Mouse (Mus musculus) neural tube, embryonic 14.5 days (tissue): Measurements from ENCODE around the gene Hebp2. TPM values are rescaled to one million over a fixed set of nuclear protein-coding genes. Genes with fewer than 3 reads are reported as not detected.
"Not testable (repeated sequence)": the region's sequence is repeated elsewhere in the genome, so short reads cannot be mapped to it uniquely, and the experiment has no call there.

ENCODE experiments used
- ATAC-seq: fragments of 200-750 bp; cut with Nextera tagmentation; 2 replicates; pipeline ENCODE4 v1.8.0; 2017; ENCODE audit warnings: low read depth, mild to moderate bottlenecking, moderate TSS enrichment, moderate library complexity
- H3K27ac ChIP-seq: fragments of 300-500 bp; sonication (generic); 2 replicates; pipeline ENCODE4 v1.5.1; 2014; ENCODE audit warnings: low read depth, mild to moderate bottlenecking, control low read depth, low read length, moderate library complexity, mixed read lengths
- H3K27me3 ChIP-seq: fragments of 300-500 bp; sonication (generic); 2 replicates; pipeline ENCODE4 v1.6.1; 2014; ENCODE audit warnings: low read length; ENCODE audit not compliant: control insufficient read depth, insufficient read depth
- H3K36me3 ChIP-seq: fragments of 300-500 bp; sonication (generic); 2 replicates; pipeline ENCODE4 v1.6.1; 2014; ENCODE audit warnings: low read length, mixed read lengths; ENCODE audit not compliant: control insufficient read depth, insufficient read depth
- H3K4me1 ChIP-seq: fragments of 300-500 bp; sonication (generic); 2 replicates; pipeline ENCODE4 v1.6.1; 2014; ENCODE audit warnings: low read length; ENCODE audit not compliant: control insufficient read depth, insufficient read depth
- H3K4me2 ChIP-seq: fragments of 300-500 bp; sonication (generic); 2 replicates; pipeline ENCODE4 v1.6.1; 2014; ENCODE audit warnings: mild to moderate bottlenecking, low read depth, low read length, control low read depth
- H3K4me3 ChIP-seq: fragments of 300-500 bp; sonication (generic); 2 replicates; pipeline ENCODE4 v1.5.1; 2014; ENCODE audit warnings: low read depth, low read length, control low read depth, mixed read lengths
- H3K9ac ChIP-seq: fragments of 300-500 bp; sonication (generic); replicated peaks from 2 replicates; pipeline ENCODE4 v1.6.1; 2014; ENCODE audit warnings: low read depth, mild to moderate bottlenecking, control low read depth, low read length, mixed read lengths
- H3K9me3 ChIP-seq: fragments of 300-500 bp; sonication (generic); 2 replicates; pipeline ENCODE4 v1.6.1; 2016; ENCODE audit warnings: low read length; ENCODE audit not compliant: control insufficient read depth
- WGBS: fragments of 180-500 bp; shearing (Covaris S2); extraction: QIAGEN DNeasy Blood & Tissue Kit; methylation state at CpG from one replicate; pipeline ENCODE4 v1.1.7; 2014; 5-methylcytosine and 5-hydroxymethylcytosine counted together
- polyA plus RNA-seq: library from polyadenylated mRNA; unstranded; fragments of >200 nt; fragmentation: Nextera tagmentation; extraction: Ambion mirVana; gene quantifications from 2 replicates; pipeline ENCODE4 v1.2.1, GENCODE M21; 2014

The Hebp2 gene
- polyA plus RNA-seq, result 15.0 and 17.3 TPM in 2 replicates

- ATAC-seq, result peak; percentile 92
- WGBS, result 1% methylated on average over 22 of the region's 22 CpGs
- Histone ChIP-seq H3K36me3 (no peaks in the 10 kb centered on the region), H3K4me2 (peak within 1 kb of the TSS; percentile 81), H3K9me3 (no peaks in the 10 kb centered on the region), H3K4me3 (peak within 1 kb of the TSS; percentile 56), H3K27ac (no peak within 1 kb of the TSS), H3K4me1 (no peaks in the 10 kb centered on the region), H3K27me3 (no peaks in the 10 kb centered on the region), H3K9ac (peak within 1 kb of the TSS; percentile 70)
Observed at GRCm38 (mm10) chr10:18545813-18546235, at the start of gene Hebp2. Gene Hebp2, minus strand, starts transcription at chr10:18546076.

GRCm38 (mm10) chr10:18589455-18589854 is 43.6 kb upstream of the Hebp2 start:
- no peaks in the 10 kb centered on the region for H3K27me3 ChIP-seq
- H3K36me3 ChIP-seq, result peaks cover 22% of the 10 kb centered on the region
- H3K4me2 ChIP-seq, result no peak overlapping the region
- H3K4me1 ChIP-seq, result no peaks in the 10 kb centered on the region
- no peak for ATAC-seq
- WGBS, result 90% methylated on average over 5 of the region's 5 CpGs
- no peak overlapping the region for H3K27ac ChIP-seq
- no peak overlapping the region for H3K9ac ChIP-seq
- H3K9me3 ChIP-seq, result no peaks in the 10 kb centered on the region
- no peak overlapping the region for H3K4me3 ChIP-seq

DNA sequence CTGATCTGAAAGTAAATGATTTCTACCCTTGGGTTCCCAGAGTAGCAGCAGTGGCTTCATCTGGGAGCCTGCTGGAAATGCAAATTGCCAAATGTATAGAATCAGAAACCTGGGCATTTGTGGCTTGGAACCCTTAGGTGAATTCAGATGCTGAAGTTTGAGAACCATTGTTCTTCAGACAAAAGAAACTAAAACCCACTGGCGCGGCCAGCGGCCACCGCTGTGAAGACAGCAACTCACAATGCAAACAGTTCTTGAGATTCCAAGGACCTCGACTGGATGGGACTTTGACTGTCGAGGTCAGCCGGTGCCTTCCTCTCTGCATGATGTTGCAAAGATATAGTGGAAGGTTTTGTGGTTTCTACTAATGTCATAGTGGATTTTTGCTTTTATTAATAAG is 38.3 kb upstream of the Hebp2 start:
- Histone ChIP-seq H3K4me1 (no peaks in the 10 kb centered on the region), H3K27me3 (no peaks in the 10 kb centered on the region), H3K4me3 (no peak overlapping the region), H3K36me3 (peaks cover 2% of the 10 kb centered on the region; the same call in 1 of the 2 replicates), H3K9me3 (no peaks in the 10 kb centered on the region), H3K9ac (no peak overlapping the region), H3K27ac (no peak overlapping the region), H3K4me2 (no peak overlapping the region)
- ATAC-seq, result no peak
- WGBS, result 4% methylated on average over 7 of the region's 7 CpGs

DNA sequence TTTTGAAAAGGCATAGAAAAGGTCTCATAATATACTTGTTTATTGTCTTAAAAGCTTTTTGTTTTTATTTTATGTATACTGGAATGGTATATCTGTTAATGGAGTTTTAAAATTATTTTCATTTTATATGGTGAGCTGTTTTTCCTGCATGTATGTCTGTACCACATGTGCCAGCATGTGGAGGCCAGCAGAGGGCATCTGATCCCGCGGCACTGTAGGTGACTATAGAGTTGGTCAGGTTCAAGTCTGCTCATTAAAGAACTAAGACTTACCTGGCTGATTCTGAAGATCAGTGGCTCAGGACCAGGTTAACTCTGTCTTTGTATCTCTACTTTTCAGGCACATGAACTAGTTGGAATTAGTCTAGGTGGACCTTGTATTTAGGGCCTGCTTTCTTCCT is 26.7 kb upstream of the Hebp2 start:
- Histone ChIP-seq H3K4me2 (no peak overlapping the region), H3K36me3 (no peaks in the 10 kb centered on the region), H3K9me3 (no peaks in the 10 kb centered on the region), H3K27me3 (no peaks in the 10 kb centered on the region), H3K9ac (no peak overlapping the region), H3K27ac (no peak overlapping the region), H3K4me1 (no peaks in the 10 kb centered on the region), H3K4me3 (no peak overlapping the region)
- WGBS, result 64% methylated on average over 2 of the region's 2 CpGs
- no peak for ATAC-seq

DNA sequence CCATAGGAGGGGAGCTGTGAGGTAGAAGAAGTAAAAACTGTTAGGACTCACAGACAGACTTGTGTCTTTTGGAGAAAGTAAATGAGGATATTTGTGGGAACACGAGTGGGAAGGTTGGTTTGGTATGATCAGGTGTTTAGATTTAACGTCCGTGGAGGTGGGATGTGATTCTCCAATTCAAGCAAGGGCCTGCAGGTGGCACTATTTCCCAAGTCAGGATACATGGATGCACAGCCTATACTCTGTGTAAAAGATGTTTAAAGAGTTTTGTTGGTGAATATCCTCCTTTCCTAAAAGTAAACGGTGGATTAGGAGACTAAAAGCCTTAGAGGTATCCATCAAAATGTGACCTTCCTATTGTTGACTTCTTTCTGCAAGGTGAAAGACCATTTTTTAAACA is 17.1 kb upstream of the Hebp2 start:
- Histone ChIP-seq H3K4me3 (no peak overlapping the region), H3K36me3 (no peaks in the 10 kb centered on the region), H3K27ac (no peak overlapping the region), H3K9me3 (no peaks in the 10 kb centered on the region), H3K4me1 (no peaks in the 10 kb centered on the region), H3K9ac (no peak overlapping the region), H3K27me3 (no peaks in the 10 kb centered on the region), H3K4me2 (no peak overlapping the region)
- ATAC-seq, result peak; percentile 82; the same call in 1 of the 2 replicates
- 9% methylated on average over 4 of the region's 4 CpGs for WGBS

GRCm38 (mm10) chr10:18561445-18561844 is 15.6 kb upstream of the Hebp2 start:
- no peak overlapping the region for H3K9ac ChIP-seq
- no peak overlapping the region for H3K4me2 ChIP-seq
- no peak overlapping the region for H3K27ac ChIP-seq
- no peak for ATAC-seq
- H3K4me1 ChIP-seq, result no peaks in the 10 kb centered on the region
- H3K9me3 ChIP-seq, result no peaks in the 10 kb centered on the region
- 39% methylated on average over 5 of the region's 5 CpGs for WGBS
- H3K4me3 ChIP-seq, result no peak overlapping the region
- no peaks in the 10 kb centered on the region for H3K36me3 ChIP-seq
- no peaks in the 10 kb centered on the region for H3K27me3 ChIP-seq

DNA sequence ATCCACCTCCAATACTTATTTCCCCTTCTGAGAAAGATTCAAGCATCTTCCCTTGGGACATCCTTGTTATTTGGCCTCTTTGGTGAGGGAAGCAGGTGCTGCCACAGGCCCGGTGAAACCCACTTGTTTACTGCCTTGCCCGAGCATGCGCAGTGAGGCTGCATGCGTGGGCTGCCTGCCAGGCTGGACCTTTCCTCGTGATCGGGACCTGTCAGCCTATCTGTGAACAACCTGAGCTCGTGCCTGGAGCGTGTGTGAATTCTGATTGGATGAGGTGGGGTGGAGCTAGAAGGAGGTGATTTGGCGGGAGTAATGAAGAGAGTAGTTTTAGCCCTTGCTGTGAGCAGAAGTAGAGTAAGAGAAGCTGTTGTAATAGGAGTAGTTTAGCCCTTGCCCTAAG is 13.2 kb upstream of the Hebp2 start:
- H3K4me3 ChIP-seq, H3K9ac ChIP-seq, H3K27ac ChIP-seq, ATAC-seq, H3K9me3 ChIP-seq, H3K4me1 ChIP-seq, H3K4me2 ChIP-seq, H3K27me3 ChIP-seq, H3K36me3 ChIP-seq: not testable (repeated sequence)
- WGBS, result 84% methylated on average over 9 of the region's 9 CpGs

GRCm38 (mm10) chr10:18549321-18550216 is 3.7 kb upstream of the Hebp2 start:
- ATAC-seq, result peak; percentile 47
- Histone ChIP-seq H3K4me3 (peak overlapping the region; percentile 36), H3K27me3 (no peaks in the 10 kb centered on the region), H3K9me3 (no peaks in the 10 kb centered on the region), H3K9ac (peak overlapping the region; percentile 30), H3K4me2 (peak overlapping the region; percentile 68), H3K36me3 (no peaks in the 10 kb centered on the region), H3K4me1 (no peaks in the 10 kb centered on the region), H3K27ac (no peak overlapping the region)
- WGBS, result 5% methylated on average over 35 of the region's 35 CpGs

GRCm38 (mm10) chr10:18547381-18547780 is 1.5 kb upstream of the Hebp2 start:
- WGBS, result 88% methylated on average over 4 of the region's 4 CpGs
- Histone ChIP-seq H3K36me3 (no peaks in the 10 kb centered on the region), H3K27me3 (no peaks in the 10 kb centered on the region), H3K9ac (no peak overlapping the region), H3K27ac (no peak overlapping the region), H3K4me2 (no peak overlapping the region), H3K4me3 (no peak overlapping the region), H3K9me3 (no peaks in the 10 kb centered on the region), H3K4me1 (no peaks in the 10 kb centered on the region)
- no peak for ATAC-seq
